Mouse (Mus musculus) fat pad, adult 2 months (tissue): Measurements from ENCODE around the gene Vmac.

Source experiments
- DNase-seq: peaks from one replicate; pipeline ENCODE4 v3.0.0-alpha.2; 2011; ENCODE audit warnings: low read depth, low spot score; ENCODE audit errors: extremely low read depth

Gene Vmac

DNA sequence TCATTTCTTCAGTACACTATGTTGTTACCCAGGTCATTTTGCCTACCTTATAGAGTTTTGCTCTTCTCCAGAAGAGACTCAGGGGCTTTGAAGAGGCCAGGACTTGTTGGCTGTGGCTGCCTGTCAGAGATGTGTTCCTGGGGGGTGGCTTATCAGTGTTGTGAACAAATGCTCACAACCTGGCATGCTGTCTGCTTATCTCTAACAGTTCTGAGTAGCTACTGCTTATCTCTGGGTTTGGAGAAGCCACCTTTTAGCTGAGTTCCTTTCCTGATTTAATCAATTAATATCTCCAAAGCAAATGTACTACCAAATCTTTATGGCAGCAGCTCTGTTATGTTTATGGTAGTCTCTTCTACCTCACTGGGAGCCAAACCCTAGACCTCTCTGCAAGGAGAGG is 29.8 kb downstream of the Vmac start:
- no peak for DNase-seq

DNA sequence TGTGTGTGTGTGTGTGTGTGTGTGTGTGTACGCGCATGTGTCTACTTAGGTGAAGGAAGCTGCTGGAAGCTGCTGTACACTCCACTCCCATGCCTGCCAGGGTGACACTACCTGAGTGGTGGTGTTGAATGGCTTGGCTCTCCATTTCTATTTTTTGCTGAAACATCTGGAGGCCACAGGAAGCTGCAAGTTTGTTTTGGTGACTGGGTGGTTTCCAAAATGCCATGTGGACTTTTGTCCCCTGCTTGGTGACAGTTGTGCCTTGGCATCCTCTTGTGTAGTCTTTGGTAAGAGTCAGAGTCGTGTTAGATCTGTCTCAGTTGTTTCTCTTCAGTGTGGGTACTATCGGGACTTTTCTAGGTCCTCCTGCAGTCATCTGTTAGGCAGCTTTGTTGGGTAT is 31.0 kb downstream of the Vmac start:
- DNase-seq: no peak

DNA sequence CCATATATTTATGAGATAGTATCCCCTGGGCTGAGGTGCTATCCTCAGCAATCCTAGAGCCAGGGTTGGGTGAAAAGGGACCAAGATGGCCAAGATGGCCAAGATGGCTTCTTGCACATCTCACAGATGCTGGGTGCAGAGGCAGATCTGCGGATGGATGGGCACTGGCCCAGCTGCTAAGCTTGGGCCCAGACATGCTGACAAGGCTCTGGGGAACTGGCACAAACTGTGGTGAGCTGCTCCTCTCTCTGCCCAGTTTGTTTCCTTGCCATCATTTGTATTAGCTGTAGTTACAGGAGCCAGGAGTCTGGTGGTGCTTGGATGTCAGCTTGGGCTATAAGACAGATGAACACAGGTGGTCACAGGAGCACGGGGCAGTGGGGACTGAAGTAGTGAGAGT is 33.2 kb downstream of the Vmac start:
- no peak for DNase-seq

DNA sequence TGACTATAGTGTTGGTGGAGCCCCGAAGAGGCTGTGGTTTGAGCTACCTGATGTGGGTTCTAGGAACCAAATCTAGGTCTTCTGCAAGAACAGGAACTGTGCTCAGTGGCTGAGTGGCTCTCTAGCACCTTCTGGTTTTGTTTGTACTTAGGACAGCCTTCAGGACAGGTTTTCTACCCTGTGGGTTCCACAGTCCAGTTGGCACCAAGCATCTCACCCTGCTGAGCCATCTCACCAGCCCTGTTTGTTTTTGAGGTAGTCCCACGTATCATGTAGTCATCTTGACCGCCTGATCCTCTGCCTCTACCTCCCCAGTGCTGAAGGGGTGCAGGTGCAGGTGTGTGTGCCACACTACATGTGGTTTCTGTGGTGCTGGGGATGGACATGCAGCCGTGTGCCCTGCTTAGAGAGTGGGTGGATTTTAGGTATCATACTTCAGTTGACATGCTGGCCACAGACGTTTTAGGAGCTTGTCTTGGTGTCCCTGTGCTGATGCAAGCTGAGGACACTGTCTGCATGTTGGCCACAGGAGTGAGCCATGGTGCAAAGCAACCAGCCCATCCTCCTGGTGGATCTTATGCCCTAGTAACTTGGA is 34.2 kb downstream of the Vmac start:
- no peak for DNase-seq

DNA sequence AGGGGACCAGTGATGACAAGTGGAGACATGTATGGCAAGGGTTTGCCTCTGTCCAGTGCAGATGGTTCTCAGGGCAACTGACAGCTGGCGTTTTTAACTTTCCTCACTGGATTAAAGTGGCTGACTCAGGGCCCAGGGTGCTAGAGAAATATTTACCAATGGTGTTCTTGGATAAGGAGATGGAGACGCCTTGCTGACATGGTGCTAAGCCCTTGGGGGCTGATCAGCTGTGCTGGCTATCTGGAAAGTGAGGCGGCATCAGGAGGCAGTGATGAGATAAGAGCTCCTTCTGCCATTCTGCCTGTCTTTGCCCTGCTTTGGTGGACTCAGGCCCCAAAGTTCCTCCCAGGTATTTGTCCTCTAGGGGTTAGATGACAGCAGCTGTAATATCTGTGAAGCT is 34.9 kb downstream of the Vmac start:
- no peak for DNase-seq

DNA sequence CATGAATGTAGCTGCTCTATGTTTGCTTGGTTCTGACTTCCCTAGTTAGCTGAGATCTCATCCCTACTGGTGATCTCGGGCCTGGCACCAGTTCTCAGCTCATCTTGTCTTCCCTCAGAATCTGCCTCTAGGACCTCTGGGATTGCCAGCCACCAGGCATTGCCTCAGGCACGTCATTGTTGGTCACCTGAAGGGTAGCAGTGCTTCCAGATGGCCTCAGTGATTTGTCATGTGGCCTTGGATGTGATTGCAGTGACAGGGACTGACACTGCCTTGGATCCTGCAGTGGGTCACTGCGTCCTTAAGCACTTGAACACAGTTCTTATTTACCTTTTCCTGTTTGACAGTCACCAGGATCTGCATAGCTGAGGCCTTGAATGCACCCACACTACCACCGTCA is 36.0 kb downstream of the Vmac start:
- DNase-seq: no peak

DNA sequence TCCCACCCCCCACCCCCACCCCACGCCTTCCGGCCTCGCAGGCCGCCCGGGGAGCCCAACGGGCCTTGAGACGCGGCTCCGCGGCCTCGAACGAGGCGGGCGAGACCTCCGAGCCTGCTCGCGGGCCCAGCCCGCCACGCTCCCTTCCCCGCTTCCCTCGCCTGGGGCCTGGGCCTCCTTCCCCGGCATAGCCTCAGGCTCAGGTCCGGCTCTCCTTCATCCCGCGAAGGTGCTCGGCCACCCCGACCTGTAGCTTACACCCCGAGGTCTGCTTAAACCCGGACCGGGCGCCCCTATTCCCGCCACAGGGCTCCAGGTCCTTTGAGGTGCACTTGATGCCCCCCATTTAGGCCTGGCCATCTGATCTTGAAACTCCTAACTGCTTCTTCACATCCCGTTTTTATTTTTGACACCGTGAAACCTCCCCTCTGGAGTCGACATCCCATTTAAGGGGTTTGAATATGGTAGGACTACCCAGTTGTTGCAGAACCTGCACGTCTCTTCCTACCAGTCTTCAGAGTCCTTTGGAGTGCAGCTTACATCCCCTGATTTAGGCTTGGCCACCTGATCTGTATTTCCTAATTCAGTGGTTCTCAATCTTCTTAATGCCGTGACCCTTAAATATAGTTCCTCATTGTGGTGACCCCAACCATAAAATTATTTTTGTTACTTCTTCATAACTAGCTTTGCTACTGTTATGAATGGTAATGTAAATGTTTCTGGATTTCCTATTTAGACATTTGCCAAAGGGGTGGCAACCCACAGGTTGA is 44.0 kb downstream of the Vmac start:
- no peak for DNase-seq

DNA sequence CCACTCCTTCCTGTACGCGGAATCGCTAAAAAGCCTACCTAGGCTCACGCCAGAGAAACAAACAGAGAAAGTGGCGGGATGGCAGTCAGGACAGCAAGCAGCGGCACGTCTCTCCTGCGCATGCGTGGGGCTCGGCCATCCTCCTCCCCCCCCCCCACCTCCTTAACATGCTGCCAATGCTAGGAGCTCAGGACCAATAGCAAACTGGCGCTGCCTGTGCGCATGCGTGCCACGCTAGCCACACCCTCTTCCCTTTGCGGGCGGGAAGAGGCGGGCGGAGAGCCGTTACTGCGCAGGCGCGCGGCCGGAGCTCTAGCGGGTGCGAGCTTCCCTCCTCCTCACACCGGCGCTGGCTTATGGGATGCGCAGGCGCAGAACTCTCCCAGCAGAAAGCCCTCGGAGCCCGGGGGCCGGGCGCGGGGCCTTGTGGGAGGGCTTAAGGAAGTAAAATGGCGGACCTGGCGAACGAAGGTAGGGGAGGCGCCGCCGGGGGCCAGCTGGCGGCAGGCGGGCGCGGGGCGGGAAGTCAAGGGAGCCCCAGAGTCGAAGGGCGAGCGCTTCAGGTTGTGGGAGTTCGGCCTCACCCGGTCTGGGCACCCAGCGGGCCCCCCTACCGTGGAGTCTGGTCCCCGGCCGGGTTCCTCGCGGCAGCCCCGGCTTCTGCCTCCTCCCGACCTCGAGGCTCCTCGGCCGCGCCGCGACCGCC is 44.7 kb downstream of the Vmac start, which contains the start of gene Ranbp3:
Ranbp3 (plus strand) TSS at position 354 of the 706 bp plus-strand sequence.
- DNase-seq: peak; percentile 59

DNA sequence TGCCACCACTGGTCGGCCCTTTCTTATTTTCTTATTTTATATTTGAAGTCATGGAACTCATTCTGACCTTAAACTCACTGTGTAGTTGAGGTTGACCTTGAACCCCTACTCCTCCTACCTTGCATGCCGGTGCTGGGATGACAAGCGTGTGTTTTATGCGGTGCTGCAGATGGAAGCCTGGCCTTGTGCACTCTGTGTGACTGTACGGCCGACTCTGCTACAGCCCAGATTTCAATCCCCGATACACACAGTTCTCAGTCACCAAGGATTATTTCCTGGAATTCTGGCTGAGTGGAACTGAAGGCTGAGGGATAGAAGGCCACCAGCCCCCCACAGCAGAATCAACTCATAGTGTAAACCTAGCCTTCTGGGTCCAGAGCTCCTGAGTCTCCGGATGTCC is 48.1 kb downstream of the Vmac start:
- no peak for DNase-seq

DNA sequence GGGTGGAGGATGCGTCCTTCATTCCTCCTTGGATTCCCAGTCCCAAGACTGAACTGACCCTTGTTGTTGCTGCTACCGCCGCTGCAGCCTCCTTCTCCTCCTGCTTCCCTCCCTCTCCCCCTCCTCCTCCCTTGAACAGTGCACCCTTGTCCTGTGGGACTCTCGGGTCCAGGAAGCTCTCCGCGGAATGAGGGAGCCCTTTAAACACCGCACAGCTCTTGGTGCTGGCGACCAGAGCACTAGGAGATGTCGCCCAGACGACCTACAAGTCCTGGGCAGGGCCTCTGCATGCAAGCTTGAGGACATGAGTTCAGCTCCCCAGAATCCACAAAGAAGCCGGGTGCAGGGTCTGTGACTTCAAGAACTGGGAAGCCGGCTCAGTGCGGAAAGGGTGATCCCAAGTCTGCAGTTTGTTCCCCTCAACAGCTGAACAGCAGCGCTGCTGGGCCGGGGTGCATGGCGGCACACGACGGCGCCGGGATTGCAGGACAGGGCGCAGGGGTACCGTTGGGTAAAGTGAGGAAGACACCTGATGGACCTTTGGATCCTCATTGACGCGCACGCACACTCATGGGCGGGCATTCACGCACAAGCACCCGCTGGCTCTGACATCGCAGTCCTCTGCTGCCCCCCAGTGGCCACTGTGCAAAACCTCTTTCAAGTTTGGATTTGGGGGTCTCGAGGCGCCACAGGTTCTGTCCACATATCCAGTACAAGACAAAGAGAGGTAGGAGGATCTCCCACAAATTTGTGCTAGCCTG is 49.3 kb downstream of the Vmac start:
- DNase-seq: no peak

DNA sequence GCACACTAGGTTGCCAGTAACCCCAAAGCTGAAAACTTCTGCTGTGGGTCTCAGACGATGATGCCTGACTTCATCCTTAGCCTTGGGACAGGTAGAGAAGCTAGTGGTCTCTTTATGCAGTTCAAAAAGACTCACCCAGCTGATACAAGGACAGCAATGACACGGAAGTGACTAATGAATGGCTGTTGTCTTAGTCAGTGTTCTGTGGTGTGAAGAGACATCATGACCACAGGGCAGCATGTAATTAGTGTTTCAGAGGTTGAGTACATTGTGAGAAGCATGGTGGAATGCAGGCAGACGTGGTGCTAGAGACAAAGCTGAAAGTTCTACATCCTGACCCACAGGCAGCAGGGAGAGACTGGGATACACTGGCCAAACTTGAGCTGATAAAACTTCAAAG is 50.2 kb downstream of the Vmac start:
- no peak for DNase-seq

DNA sequence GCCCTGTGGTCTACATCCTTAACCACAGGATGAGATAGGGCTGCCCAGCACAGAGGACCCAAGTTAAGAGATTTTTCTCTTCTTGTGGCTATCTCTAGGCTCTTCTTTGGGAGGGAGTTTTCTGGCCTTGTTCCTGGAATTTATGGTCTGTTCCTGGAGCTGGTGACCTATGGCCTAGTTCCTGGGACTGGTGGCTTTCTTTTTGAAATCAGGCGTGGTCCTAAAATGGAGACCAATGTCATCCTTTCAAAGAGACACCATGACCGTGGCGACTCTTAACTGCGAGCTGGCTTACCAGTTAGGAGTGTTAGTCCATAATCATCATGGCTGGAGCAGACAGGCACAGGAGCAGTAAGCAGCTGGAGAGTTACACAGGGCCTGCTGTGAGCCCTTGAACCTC is 51.4 kb downstream of the Vmac start:
- DNase-seq: no peak

DNA sequence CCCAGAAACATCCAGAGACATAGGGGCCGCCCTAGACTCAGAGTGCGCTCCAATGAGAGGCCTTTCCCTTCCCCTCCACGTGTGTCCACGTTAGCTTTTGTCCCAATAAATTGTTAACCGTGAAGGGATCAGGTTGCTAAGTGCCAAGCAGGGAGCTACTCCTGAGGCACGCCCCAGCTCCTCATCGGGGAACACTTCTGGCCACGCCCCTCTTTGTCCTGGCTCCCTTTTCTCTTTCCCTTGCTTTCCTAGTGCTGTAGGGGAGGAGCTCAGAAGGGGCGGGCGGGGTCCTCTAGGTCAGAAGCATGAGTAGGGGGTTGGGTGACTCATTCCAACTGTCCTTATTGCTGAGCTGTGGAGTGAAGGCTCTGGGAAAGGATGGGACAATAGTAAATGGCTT is 53.5 kb downstream of the Vmac start:
- DNase-seq: no peak
